Mouse (Mus musculus) midbrain, embryonic 16.5 days (tissue): ENCODE results near the gene Gm38655. TPM values are rescaled to one million over a fixed set of nuclear protein-coding genes. Genes with fewer than 3 reads are reported as not detected.

Experiments
- ATAC-seq: fragments of 200-750 bp; cut with Nextera tagmentation; 2 replicates; pipeline ENCODE4 v1.8.0; 2017; ENCODE audit warnings: moderate TSS enrichment
- H3K27ac ChIP-seq: fragments of 300-500 bp; sonication (generic); 2 replicates; pipeline ENCODE4 v1.5.1; 2014; ENCODE audit warnings: mild to moderate bottlenecking, low read length, mixed read lengths
- H3K27me3 ChIP-seq: fragments of 300-500 bp; sonication (generic); 2 replicates; pipeline ENCODE4 v1.6.1; 2014; ENCODE audit warnings: low read depth, low read length, mixed read lengths; ENCODE audit not compliant: control insufficient read depth, insufficient read depth
- H3K36me3 ChIP-seq: fragments of 300-500 bp; sonication (generic); 2 replicates; pipeline ENCODE4 v1.6.1; 2014; ENCODE audit warnings: mild to moderate bottlenecking, low read length, moderate library complexity, mixed read lengths; ENCODE audit not compliant: control insufficient read depth, insufficient read depth
- H3K4me1 ChIP-seq: fragments of 300-500 bp; sonication (generic); 2 replicates; pipeline ENCODE4 v1.6.1; 2014; ENCODE audit warnings: mild to moderate bottlenecking, low read length, mixed read lengths; ENCODE audit not compliant: control insufficient read depth, insufficient read depth
- H3K4me2 ChIP-seq: fragments of 300-500 bp; sonication (generic); 2 replicates; pipeline ENCODE4 v1.6.1; 2014; ENCODE audit warnings: mild to moderate bottlenecking, low read length, mixed read lengths
- H3K4me3 ChIP-seq: fragments of 300-500 bp; sonication (generic); 2 replicates; pipeline ENCODE4 v1.5.1; 2014; ENCODE audit warnings: low read depth, mild to moderate bottlenecking, low read length, moderate library complexity, mixed read lengths
- H3K9ac ChIP-seq: fragments of 300-500 bp; sonication (generic); 2 replicates; pipeline ENCODE4 v1.6.1; 2014; ENCODE audit warnings: low read depth, low read length, mixed read lengths
- H3K9me3 ChIP-seq: fragments of 300-500 bp; sonication (generic); replicated peaks from 2 replicates; pipeline ENCODE4 v1.6.1; 2014; ENCODE audit warnings: mild to moderate bottlenecking, low read length, mixed read lengths; ENCODE audit not compliant: control insufficient read depth, poor library complexity, severe bottlenecking
- WGBS: fragments of 180-500 bp; shearing (Covaris S2); extraction: QIAGEN DNeasy Blood & Tissue Kit; methylation state at CpG from one replicate; pipeline ENCODE4 v1.1.7; 2014; 5-methylcytosine and 5-hydroxymethylcytosine counted together
- polyA plus RNA-seq: library from polyadenylated mRNA; unstranded; fragments of >200 nt; fragmentation: Nextera tagmentation; extraction: Ambion mirVana; gene quantifications from 2 replicates; pipeline ENCODE4 v1.2.1, GENCODE M21; 2015

Gene Gm38655
- polyA plus RNA-seq, 1 experiment from 2014 or later = not detected

GRCm38 (mm10) chr17:25215431-25215830 lies 40.2 kb upstream of the Gm38655 start:
- no peak for ATAC-seq
- Histone ChIP-seq H3K36me3 (peaks cover 24% of the 10 kb centered on the region), H3K9ac (no peak overlapping the region), H3K4me1 (no peaks in the 10 kb centered on the region), H3K4me2 (no peak overlapping the region), H3K9me3 (no peaks in the 10 kb centered on the region), H3K4me3 (no peak overlapping the region), H3K27me3 (no peaks in the 10 kb centered on the region), H3K27ac (no peak overlapping the region)
- whole genome bisulfite sequencing = 83% methylated on average over 3 of the region's 3 CpGs

GRCm38 (mm10) chr17:25211705-25212104 lies 36.4 kb upstream of the Gm38655 start:
- Histone ChIP-seq H3K4me2 (no peak overlapping the region), H3K27ac (no peak overlapping the region), H3K27me3 (no peaks in the 10 kb centered on the region), H3K9ac (no peak overlapping the region), H3K9me3 (no peaks in the 10 kb centered on the region), H3K4me1 (no peaks in the 10 kb centered on the region), H3K4me3 (no peak overlapping the region), H3K36me3 (peaks cover 39% of the 10 kb centered on the region)
- WGBS = 89% methylated on average over 4 of the region's 4 CpGs
- ATAC-seq = no peak

GRCm38 (mm10) chr17:25210680-25211466 lies 35.6 kb upstream of the Gm38655 start:
- no peak overlapping the region for H3K27ac ChIP-seq
- H3K36me3 ChIP-seq = peaks cover 39% of the 10 kb centered on the region
- no peak overlapping the region for H3K4me3 ChIP-seq
- no peaks in the 10 kb centered on the region for H3K4me1 ChIP-seq
- ATAC-seq = no peak
- WGBS = 90% methylated on average over 15 of the region's 15 CpGs
- no peak overlapping the region for H3K9ac ChIP-seq
- no peaks in the 10 kb centered on the region for H3K9me3 ChIP-seq
- no peak overlapping the region for H3K4me2 ChIP-seq
- H3K27me3 ChIP-seq = no peaks in the 10 kb centered on the region

GRCm38 (mm10) chr17:25210006-25210405 lies 34.7 kb upstream of the Gm38655 start:
- Histone ChIP-seq H3K36me3 (peaks cover 39% of the 10 kb centered on the region), H3K27ac (no peak overlapping the region), H3K9ac (no peak overlapping the region), H3K27me3 (no peaks in the 10 kb centered on the region), H3K4me2 (no peak overlapping the region), H3K9me3 (no peaks in the 10 kb centered on the region), H3K4me1 (no peaks in the 10 kb centered on the region), H3K4me3 (no peak overlapping the region)
- WGBS = 93% methylated on average over 4 of the region's 4 CpGs
- no peak for ATAC-seq

- no peak for ATAC-seq
- 92% methylated on average over 4 of the region's 4 CpGs for WGBS
- Histone ChIP-seq H3K9ac (no peak overlapping the region), H3K4me2 (no peak overlapping the region), H3K9me3 (no peaks in the 10 kb centered on the region), H3K27ac (no peak overlapping the region), H3K4me3 (no peak overlapping the region), H3K27me3 (no peaks in the 10 kb centered on the region), H3K4me1 (no peaks in the 10 kb centered on the region), H3K36me3 (peaks cover 42% of the 10 kb centered on the region)
These were observed 27.1 kb upstream of the Gm38655 start for GRCm38 (mm10) chr17:25202401-25202800.

- 5% methylated on average over 16 of the region's 16 CpGs for WGBS
- Histone ChIP-seq H3K9ac (peak overlapping the region; percentile 90), H3K4me1 (peaks cover 32% of the 10 kb centered on the region), H3K4me3 (peak overlapping the region; percentile 95), H3K27me3 (no peaks in the 10 kb centered on the region), H3K4me2 (peak overlapping the region; percentile 88), H3K27ac (0 out of 2 replicates have a peak overlapping the region, but pooled peaks have one; percentile 74), H3K9me3 (no peaks in the 10 kb centered on the region), H3K36me3 (no peaks in the 10 kb centered on the region)
- ATAC-seq = no peak
These were observed 13.8 kb upstream of the Gm38655 start for GRCm38 (mm10) chr17:25189091-25189490.

GRCm38 (mm10) chr17:25188150-25189031 lies 13.1 kb upstream of the Gm38655 start, which contains the start of gene Unkl:
Gene Unkl, plus strand, starts transcription at chr17:25188397.
- WGBS = under 1% methylated on average over 98 of the region's 104 CpGs
- no peaks in the 10 kb centered on the region for H3K36me3 ChIP-seq
- peaks cover 37% of the 10 kb centered on the region for H3K4me1 ChIP-seq
- H3K4me3 ChIP-seq = peak within 1 kb of the TSS; percentile 95
- peak within 1 kb of the TSS; percentile 88 for H3K4me2 ChIP-seq
- ATAC-seq = peak; percentile 50
- H3K9ac ChIP-seq = peak within 1 kb of the TSS; percentile 90
- H3K27ac ChIP-seq = peak within 1 kb of the TSS; percentile 74
- no peaks in the 10 kb centered on the region for H3K27me3 ChIP-seq
- H3K9me3 ChIP-seq = no peaks in the 10 kb centered on the region

- Histone ChIP-seq H3K9me3 (no peaks in the 10 kb centered on the region), H3K27me3 (no peaks in the 10 kb centered on the region), H3K9ac (peak overlapping the region; percentile 90), H3K4me3 (peak overlapping the region; percentile 95), H3K27ac (peak overlapping the region; percentile 74), H3K4me1 (peaks cover 40% of the 10 kb centered on the region), H3K36me3 (no peaks in the 10 kb centered on the region), H3K4me2 (peak overlapping the region; percentile 88)
- no peak for ATAC-seq
- 5% methylated on average over 11 of the region's 11 CpGs for WGBS
These were observed 12.5 kb upstream of the Gm38655 start for GRCm38 (mm10) chr17:25187784-25188149.
